Mouse (Mus musculus) liver, adult 2 months (tissue): ENCODE measurements at regions not wholly inside any gene's neighbourhood (a gene's known extent, or its start where the extent isn't known, plus 50 kb on each side); places are given as distances from the start of the nearest gene placed in this dataset.

ENCODE experiments used
- CTCF ChIP-seq: fragments of 200-500 bp; IDR thresholded peaks from 2 replicates; pipeline ENCODE4 v1.5.1; 2011; ENCODE audit warnings: low read depth, low read length, control low read depth
- POLR2A ChIP-seq: fragments of 200-500 bp; IDR thresholded peaks from 2 replicates; pipeline ENCODE4 v1.6.1; 2011; ENCODE audit warnings: low read length, control low read depth; ENCODE audit not compliant: insufficient read depth; ENCODE audit errors: extremely low read depth

DNA sequence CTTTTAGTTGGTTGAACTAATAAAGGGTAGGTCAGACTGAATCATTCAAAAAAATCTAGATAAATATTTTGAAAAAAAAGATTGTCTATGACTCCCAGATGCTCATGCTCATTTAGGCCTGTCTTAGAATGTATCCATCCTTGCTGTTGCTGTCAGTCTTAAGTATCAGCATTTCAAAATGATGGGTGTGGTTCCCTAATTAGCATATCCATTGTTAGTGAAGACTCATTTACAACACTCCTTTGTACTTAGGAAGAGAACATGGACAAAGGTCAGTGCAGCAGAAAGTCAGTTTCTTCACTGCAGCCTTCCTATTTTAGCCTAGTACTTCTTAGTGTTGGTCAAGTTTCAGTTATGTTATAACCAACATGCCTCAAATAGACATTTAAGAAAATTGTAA, 525.2 kb upstream of the Etaa1 start:
- no peak for TF ChIP-seq POLR2A
- TF ChIP-seq CTCF = no peak
